Mouse (Mus musculus) neural tube, embryonic 10.5 days (tissue): ENCODE data around the gene Trpv2.
A peak's percentile ranks its signal among the peaks of the same experiment; 100 is the strongest.
"Not testable (repeated sequence)": the region's sequence is repeated elsewhere in the genome, so short reads cannot be mapped to it uniquely, and the experiment has no call there.

Source experiments
- DNase-seq: peaks from one replicate; pipeline ENCODE4 v3.0.0-alpha.2; 2017; ENCODE audit warnings: low spot score; ENCODE audit errors: extremely low spot score

The Trpv2 gene

DNA sequence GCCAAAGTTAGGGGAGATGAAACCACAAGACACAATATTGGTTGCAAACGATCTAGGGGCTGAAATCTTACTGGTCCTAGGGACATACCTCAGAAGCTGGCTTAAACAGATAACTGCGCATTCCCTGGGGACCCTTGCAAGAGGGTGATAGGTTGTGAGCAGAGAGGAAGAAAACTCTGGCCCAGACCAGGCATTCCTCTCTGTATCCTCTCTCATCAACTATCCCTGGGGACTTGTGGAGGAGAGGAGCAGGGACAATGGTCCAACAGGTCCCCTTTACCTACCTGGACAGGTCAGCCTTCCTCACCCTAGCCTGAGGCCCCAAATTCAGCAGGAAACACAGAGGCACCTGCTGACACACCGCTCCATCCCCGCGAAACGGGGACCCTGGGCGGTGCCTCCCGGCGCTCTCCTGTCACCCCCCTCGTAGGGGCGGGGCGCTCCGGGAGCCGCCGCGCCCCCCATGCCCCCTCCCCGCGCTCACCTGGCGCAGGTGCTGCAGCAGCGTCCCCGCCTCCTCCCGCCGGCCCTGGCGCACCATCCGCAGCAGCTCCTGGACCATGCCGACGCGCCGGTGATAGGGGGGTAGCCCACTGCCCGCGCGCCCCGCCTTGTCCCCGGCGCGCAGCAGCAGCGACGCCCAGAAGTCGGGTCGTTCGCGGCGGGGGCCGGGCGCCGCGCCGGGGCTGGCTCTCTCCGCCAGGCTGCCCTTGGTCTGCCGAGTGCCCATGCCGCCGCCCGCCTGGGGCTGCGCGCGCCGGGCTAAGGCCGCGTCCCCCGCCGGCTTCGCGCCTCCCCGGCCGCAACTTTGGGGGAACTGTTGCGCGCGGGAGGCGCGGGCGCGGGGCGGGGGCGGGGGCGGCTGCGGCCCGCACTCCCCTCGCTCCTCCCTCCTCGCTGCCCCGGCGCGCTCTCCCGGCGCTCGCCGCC, 73.6 kb downstream of the Trpv2 start, which contains the start of gene Lrrc75a:
TSS of gene Lrrc75a (minus strand) at position 863 of the 930 bp plus-strand sequence.
- peak; percentile 63 for DNase-seq

GRCm38 (mm10) chr11:62648591-62649391, 74.5 kb downstream of the Trpv2 start, which contains the start of gene Mmgt2:
Mmgt2 (plus strand) TSS chr11:62648664.
- DNase-seq, result peak; percentile 99

GRCm38 (mm10) chr11:62649803-62650202, 75.5 kb downstream of the Trpv2 start:
- not testable (repeated sequence) for DNase-seq
